Mouse (Mus musculus) testis, postnatal 10 days (tissue): ENCODE results near the gene Psenen.

Experiments used
- DNase-seq: peaks from one replicate; pipeline ENCODE4 v3.0.0; 2021; ENCODE audit warnings: low spot score

Gene Psenen

GRCm38 (mm10) chr7:30563117-30563905 is at the start of gene Psenen, which contains the start of the genes U2af1l4 and Gm49396:
Gene Psenen (minus strand): TSS chr7:30563627.
Gene U2af1l4 (plus strand): TSS chr7:30563301.
Gene Gm49396 (plus strand): TSS chr7:30563344.
- peak; percentile 96 for DNase-seq

DNA sequence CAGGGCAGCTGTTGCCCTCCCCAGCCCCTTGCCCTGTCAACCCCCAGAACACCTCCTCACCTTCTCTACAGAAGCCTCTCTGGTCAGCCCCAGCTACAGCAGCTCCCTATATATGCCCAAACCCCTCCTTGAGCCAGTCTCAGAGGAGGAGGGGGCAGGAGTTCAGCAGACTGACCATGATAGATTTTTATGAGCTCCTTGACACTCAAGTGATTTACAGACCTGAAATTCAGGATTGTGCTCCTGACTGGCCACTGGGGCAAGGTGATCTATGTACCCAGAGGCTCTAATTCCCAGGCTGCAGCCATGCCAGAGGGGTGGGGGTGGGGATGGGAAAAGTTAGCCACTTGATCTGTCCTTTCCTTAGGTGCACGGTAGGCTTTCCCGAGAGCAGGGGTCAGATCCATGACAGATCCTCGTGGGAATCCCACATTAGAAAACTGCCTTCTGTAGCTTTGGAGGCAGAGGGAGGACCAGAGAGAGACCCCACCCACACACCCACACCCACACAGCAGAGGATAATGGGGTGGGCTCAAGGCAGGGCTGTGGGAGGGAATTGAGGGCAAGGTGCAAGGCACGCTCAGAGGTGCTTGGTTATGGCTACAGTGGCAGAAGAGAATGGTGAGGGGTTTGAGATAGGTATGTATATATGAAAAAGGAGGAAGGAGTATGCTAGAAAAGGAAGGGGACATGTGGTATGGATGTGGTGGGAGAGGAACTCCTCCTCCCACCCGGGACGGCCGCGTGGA is 49.4 kb upstream of the Psenen start, which contains the start of gene Upk1a:
Upk1a (minus strand) TSS at position 194 of the 749 bp plus-strand sequence.
- DNase-seq: no peak

GRCm38 (mm10) chr7:30610043-30610442 is 46.6 kb upstream of the Psenen start:
- DNase-seq: no peak

- no peak for DNase-seq
These were observed 45.0 kb upstream of the Psenen start for GRCm38 (mm10) chr7:30608476-30608875.

DNA sequence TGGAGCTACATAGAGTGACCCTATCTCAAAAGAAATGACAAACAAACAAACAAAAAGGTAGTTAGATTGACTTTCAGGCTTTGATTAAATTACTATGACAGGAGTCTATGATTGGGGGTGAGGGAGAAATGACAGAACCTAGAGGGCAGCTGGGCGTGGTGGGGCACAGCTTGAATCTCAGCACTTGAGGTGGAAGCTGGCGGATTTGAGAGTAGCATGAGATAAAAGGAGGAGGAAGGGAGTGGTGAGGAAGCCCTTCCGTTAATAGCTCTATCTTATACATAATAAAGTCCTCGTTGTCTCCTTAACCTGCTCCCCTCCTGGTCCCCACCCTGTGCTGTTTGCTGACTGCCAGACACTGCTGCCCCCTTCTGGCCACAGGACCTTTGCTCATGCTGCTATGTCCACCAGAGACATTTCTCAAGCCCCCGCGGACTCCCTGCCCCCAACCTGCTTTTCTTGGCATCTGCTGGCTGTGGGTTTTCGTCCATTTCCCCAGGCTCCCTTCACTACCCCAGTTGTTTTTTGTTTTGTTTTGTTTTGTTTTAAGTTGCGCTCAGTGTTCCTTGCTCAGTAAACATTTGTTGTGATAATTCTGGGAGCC is 44.4 kb upstream of the Psenen start:
- DNase-seq: peak; percentile 77

DNA sequence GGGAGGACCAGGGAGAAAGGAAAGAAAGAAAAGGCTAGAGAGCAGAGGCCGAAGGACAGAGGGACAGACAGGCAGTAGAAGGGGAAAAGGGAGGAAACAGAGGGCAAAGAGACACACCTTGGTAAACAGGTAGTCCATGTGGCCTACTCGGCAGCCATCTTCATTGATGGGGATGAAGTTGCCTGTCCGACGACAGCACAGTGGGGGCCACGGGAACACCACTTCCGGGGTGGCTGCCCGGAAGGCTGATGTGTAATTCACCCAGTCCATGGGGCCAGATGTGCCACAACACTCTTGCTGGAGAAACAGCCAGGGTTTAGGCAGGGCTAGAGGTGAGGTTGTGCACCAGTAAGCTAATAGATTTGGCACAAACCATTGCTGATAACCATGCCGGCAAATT is 41.5 kb upstream of the Psenen start:
- no peak for DNase-seq

GRCm38 (mm10) chr7:30604424-30604823 is 41.0 kb upstream of the Psenen start:
- no peak for DNase-seq

DNA sequence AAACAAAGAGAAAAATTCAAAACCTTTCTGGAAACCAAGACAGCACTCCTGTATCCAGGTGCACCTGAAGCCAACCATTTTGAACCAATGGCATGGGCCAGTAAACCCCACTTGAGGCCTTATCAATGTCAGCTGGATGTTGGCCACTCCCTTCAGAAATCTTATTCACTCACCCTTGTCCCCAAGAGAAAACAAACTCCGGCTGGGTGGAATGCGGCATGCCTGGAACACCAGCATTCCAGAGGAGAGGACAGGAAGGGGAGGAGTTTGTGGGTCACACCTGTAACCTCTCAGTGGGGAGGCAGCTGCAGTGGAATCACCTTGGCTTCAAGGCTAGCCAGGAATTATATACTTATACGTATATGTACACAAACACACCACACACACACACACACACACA is 39.2 kb upstream of the Psenen start:
- DNase-seq: no peak

DNA sequence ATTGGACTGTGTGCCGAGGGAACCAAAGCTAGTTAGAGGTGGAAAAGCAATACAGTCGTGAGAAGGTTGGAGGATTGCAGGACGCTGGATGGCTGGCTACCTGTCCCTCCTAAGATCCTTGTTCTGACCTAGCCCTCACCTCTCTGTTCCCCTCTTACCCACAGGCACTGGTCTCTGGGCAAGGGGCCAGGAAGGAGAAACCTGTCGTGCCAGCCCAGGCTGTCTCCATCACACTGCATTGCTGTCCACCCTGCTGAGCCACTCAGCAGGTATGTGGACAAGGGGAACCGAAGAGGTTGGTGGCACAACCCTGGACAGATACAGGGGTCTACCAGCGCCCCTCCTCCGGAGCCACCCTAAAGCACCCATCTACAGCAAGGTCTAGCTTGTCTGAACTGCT is 37.2 kb upstream of the Psenen start:
- no peak for DNase-seq

- peak; percentile 91 for DNase-seq
These were observed 36.5 kb upstream of the Psenen start for GRCm38 (mm10) chr7:30599933-30600353.

- DNase-seq: no peak
These were observed 35.4 kb upstream of the Psenen start, which contains the start of gene Zbtb32 for GRCm38 (mm10) chr7:30598786-30599185. Gene Zbtb32 (minus strand): TSS chr7:30598909.

- DNase-seq: no peak
These were observed 33.4 kb upstream of the Psenen start for GRCm38 (mm10) chr7:30596811-30597210.

GRCm38 (mm10) chr7:30596093-30596492 is 32.7 kb upstream of the Psenen start:
- DNase-seq: no peak

DNA sequence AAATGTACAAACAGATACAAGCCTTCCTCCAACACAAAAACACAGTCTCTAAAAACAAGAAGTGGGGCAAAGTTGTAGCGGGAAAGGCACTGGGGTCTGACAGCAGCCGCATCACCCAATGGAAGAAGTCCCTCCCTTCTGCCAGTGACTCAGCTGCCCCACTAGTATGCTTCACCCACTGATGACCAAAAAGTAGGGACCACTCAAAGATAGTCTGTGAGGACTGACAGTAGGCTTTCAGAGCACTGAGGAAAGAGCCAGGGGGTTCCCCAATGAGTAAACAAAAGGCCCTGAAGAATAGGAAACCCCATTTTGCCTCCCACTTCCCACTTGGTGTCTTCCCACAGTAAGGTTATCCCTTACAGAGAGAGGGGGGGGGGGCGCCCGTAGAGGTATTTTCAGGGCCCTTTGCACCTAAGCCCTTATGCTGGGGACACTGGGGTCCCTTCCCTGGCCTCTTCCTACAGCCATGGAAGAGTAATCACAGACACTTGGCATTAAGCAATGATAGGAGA is 31.1 kb upstream of the Psenen start:
- DNase-seq: no peak

DNA sequence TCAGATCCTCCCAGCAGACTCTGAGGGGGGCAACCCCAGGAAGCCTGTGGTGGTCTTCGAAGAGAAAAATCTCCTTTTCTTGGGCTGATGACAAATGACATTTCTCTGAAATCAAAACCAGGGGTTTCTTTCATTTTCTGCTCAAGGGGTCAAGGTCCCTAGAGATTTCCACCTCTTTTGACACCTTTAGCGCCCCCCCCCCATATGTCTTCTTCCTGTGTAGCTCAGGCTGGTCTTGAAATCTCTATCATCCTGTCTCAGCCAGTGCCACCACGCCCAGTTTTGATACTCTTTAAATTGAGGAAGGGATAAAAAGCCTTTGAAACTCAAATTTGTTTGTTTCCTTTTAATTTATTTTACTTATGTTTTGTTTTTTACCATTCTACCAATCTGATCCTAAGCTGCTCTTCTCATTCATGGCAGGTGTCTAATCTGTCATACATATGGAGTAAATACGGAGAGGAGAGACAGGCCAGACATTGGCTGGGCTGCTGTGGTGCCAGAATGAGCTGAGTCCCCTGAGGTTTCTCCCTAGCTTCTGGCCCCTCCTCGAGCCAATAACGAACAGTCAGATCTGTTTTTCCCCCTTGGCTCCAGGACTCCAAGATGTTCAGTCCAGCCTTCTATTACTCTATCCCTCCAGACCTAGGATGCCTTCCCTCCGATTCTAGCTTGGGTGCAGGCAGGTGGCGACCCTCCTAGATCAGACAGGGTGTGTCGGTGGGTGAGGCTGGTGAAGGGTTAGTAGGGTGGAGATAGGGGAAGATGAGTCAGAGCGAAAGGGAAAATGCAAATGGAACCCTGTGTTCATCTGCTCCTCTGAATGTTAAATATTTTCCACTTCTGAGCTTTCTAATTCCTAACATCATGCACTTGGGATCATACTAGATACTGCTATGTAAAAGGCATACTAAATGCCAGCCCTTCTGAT is 30.4 kb upstream of the Psenen start:
- no peak for DNase-seq

GRCm38 (mm10) chr7:30592772-30593423 is 29.5 kb upstream of the Psenen start:
- DNase-seq: no peak

GRCm38 (mm10) chr7:30591605-30591951 is 28.2 kb upstream of the Psenen start:
- DNase-seq: no peak

- DNase-seq: no peak
These were observed 27.6 kb upstream of the Psenen start for GRCm38 (mm10) chr7:30590927-30591604.

DNA sequence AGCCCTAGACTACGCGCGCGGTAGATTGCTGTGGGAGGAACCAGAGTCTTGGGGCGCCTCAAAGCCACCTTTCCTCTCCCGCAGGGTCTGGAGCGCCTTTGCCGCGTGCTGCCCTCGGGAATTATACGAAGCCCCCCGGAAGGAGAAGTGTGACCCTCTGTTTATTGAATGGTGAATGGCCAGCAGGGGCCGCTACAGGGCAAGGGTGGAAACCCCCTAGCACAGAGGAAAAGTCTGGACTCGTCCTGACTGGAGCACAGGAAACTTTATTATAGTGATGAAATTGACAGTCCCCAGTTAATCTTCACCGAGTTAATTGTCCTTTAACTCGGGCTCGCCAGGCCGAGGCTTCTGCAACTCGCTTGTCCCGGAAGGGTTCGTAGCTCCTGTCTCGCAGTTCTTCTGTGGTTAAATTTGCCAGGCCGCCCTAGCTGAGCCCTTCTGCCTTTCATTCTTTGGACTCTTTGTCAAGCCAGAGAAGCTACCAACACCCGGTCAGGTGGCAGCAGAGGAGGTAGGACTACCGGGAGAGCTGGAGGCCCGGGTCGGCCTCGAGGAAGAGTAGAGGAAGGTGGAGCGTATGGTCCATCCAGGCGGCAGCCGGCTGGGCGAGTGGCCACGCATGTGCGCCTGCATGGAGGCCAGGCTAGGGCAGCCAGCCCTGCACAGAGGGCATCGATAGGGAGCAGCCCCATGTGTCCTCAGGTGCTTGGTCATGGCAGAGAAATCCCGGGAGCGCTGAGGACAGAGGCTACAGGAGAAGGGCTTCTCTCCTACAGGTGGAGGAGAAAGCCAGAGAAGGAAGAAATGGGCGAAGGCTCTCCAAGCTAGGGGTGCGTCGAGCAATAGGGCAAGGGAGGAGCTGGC is 26.2 kb upstream of the Psenen start:
- DNase-seq: peak; percentile 96
